Mouse (Mus musculus) cortical plate, adult 2 months (tissue): ENCODE measurements around the gene Gse1. TPM values are rescaled to one million over a fixed set of nuclear protein-coding genes. Genes with fewer than 3 reads are reported as not detected.
A peak's percentile ranks its signal among the peaks of the same experiment; 100 is the strongest.

Source experiments
- H3K27ac ChIP-seq: fragments of 200-500 bp; 2 replicates; pipeline ENCODE4 v1.5.1; 2012; ENCODE audit warnings: low read length, control low read depth, inconsistent platforms; ENCODE audit not compliant: insufficient read depth
- H3K4me1 ChIP-seq: fragments of 200-500 bp; 2 replicates; pipeline ENCODE4 v1.6.1; 2011; ENCODE audit warnings: low read length; ENCODE audit not compliant: control insufficient read depth, insufficient read depth
- H3K4me3 ChIP-seq: fragments of 200-500 bp; 2 replicates; pipeline ENCODE4 v1.5.1; 2011; ENCODE audit warnings: mild to moderate bottlenecking, low read length, control low read depth; ENCODE audit not compliant: insufficient read depth
- CTCF ChIP-seq: fragments of 200-500 bp; IDR thresholded peaks from 2 replicates; pipeline ENCODE4 v1.5.1; 2011; ENCODE audit warnings: mild to moderate bottlenecking, control low read depth, low read length; ENCODE audit not compliant: insufficient read depth; ENCODE audit errors: extremely low read depth
- POLR2A ChIP-seq: fragments of 200-500 bp; IDR thresholded peaks from 2 replicates; pipeline ENCODE4 v1.6.1; 2011; ENCODE audit warnings: mild to moderate bottlenecking, low read length, control low read depth; ENCODE audit not compliant: insufficient read depth; ENCODE audit errors: extremely low read depth
- polyA plus RNA-seq: library from polyadenylated mRNA; depleted of rRNA; stranded (reverse); fragments of >200 nt; gene quantifications from 2 replicates; pipeline ENCODE4 v1.2.3, GENCODE M21; 2012

The Gse1 gene
- polyA plus RNA-seq, 1 experiment, result 41.0 TPM

DNA sequence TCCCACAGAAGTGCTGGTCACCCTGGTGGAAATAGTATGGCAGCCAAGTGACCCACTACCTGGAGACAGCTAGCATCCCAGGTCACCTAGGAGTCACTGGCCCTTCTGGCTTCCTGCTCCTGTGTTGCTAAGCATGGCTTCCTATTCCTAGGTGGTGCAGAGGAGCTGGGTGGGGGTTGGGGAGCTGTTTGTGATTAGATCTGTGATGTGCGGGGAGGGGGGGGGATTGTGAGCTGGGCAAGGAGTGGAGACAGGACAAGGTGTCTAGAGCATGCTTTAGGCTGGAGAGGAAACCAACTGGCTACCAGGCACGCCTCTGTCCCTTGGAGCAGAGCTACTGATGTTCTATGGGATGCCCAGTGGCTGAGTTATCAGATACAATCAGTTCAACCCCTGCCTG lies 243.5 kb downstream of the Gse1 start:
- Histone ChIP-seq H3K27ac (no peak overlapping the region), H3K4me1 (no peaks in the 10 kb centered on the region), H3K4me3 (no peak overlapping the region)
- TF ChIP-seq POLR2A (no peak), CTCF (no peak)

DNA sequence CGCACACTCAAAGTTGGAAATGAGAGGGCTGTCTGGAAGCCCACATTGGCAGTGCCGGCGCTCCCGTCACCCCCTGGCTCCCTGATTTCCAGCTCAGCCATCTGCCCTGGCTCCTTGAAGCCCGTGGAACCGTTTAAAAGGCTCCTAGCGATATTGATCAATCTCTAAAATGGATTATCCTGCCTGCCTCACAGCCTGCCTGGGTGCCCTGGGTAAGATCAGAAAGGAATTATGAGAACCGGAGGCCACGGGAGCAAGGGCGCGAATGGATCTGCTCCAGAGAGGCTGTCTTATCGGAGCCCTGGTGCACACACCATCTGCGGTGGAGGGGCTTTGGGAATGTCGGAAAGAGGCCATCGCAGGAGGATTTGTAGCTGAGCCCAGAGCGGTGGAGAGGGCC lies 244.0 kb downstream of the Gse1 start:
- Histone ChIP-seq H3K27ac (no peak overlapping the region), H3K4me1 (no peaks in the 10 kb centered on the region), H3K4me3 (no peak overlapping the region)
- TF ChIP-seq POLR2A (no peak), CTCF (no peak)

DNA sequence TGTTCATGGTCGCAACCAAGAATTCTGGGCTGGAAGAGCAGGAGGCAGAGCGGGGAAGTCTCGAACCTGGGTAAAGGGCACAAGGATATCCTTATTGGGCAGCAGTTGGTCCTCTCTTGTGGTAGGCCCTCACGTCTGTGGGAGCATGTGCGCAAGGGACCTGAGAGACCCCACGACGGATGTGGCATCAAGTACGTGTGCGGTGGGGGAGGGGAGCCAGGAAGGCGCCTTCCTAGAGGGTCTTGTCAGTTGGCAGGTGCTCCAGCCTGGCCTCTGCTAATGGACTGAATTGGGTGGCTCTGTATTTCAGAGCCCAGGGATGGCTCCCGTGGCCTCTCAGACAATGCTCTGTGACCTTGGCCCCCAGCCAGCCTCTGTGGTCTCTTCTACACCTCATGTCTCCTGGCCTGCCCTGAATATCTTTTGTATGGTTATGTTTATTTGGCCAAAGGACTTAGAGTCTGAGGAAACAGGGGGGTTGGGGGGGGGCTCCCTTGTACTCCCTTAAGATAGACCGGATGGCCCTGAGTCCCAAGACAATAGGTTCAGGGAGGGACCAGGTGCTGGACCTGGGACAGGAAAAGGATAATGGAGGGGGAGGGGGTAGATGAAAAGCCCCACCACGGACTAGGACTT lies 245.6 kb downstream of the Gse1 start:
- H3K27ac ChIP-seq, result no peak overlapping the region
- no peak overlapping the region for H3K4me3 ChIP-seq
- TF ChIP-seq POLR2A (no peak), CTCF (no peak)
- no peaks in the 10 kb centered on the region for H3K4me1 ChIP-seq

DNA sequence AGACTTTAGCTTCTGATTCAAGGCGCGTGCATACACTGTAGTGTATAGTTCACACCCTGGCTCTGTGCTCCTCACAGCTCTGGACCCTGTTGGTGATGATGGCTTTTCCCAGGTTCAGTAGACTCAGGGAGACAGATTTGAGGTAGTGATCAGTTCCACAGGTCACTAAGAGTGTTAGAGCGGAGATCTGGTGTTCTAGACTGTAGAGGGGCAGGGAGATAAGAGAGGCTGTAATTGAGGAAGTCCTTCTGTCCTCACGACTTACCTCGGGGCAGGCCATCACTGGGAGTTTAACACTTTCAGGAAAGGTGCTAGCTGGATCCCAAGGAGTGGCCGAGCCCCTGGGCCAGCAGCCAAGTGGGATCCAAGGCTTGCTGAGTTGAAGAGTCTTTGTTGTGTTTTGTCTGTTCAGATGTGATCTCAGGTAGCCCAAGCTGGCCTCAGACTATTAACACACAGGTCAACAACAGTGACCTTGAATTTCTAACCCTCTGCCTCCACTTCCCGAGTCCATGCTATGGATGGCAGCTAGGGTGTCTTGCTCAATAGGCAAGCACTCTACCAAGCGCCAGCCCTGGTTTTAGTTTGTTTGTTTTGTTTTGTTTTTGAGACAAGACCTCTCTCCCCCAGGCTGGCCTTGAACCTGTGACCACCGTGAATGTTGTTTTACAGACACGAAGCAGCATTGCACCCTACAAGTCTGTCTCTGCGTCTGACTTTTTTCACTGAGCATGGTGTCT lies 246.4 kb downstream of the Gse1 start:
- peak overlapping the region; percentile 68 for H3K27ac ChIP-seq
- H3K4me1 ChIP-seq, result no peaks in the 10 kb centered on the region
- H3K4me3 ChIP-seq, result no peak overlapping the region

DNA sequence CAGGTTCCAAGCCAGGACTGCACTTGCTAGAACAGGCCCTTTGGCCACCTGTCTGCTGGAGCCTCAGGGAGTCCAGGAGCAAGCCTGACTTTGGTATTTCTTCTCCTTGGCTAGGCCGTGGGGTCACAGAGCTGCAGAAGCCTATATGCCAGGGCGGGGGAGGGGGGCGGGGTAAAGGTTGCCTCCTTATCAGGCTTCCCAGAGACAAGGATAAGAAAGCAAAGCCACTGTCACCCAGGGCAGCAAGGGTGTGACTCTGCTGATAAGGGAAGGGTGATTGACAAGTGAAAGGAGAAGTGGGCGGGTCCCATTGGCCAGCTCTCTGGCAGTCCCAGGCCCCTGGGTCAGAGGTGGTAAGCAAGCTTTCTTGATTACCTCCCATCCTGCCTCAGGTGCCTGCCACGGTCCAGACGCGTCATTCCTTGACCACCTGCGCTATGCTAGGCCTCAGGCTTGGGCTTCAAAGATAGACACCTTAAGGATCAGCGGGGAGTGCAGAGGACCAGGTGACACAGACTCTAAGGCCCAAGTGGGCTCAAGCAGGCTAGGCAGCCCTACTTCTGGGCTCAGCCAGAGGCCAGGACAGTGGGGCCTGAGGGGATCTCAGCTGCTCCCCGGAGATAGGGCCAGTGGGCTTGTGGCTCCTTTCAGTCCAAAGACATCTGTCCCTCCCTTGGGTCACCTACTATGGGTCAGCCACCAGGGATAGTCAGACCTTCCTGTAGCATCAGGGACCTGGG lies 247.4 kb downstream of the Gse1 start:
- TF ChIP-seq CTCF, result no peak
- TF ChIP-seq POLR2A, result no peak
- no peaks in the 10 kb centered on the region for H3K4me1 ChIP-seq
- no peak overlapping the region for H3K4me3 ChIP-seq
- no peak overlapping the region for H3K27ac ChIP-seq

More for the DNA sequence above, 246.4 kb downstream of the Gse1 start:
- TF ChIP-seq CTCF (no peak), POLR2A (no peak)

DNA sequence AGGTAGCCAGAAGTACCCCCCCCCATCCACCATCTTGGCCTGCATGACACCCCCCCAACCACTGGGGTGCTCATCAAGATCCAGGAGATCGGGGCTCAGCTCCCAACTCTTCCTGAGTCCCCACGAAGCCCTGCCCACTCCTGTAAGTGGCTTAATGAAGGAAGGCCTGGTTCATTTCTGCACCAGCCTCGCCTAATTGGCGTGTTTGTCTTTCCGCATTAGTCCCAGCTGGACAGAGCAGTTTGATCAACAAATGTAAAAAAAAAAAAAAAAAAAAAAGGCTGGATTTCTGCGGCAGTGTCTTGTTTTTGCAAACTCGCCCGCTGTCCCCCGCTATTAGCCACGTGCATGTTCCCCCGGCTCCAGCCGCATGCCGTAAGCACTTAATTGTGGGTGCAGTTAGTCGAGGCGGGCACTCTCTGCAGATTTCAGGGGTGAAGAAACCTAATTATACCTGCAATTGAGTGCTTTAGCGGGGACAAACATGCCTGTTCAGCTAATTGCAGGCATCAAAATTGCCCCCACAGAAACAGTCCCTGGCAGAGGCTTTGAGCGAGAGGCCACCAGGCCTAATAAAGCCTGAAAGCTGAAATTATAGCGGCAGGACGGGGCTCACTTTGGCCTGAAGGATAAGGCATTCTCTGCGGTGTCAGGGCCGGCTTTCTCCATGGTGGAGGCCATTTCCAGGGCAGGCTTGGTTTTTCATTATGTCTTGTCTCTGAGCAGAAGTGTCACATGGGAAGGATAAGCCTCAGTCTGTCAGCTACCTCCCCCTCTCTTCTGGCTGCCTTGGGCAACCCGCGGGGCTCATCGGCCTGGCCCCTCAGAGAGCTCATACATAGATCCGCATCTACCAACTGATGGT lies 248.7 kb downstream of the Gse1 start:
- TF ChIP-seq POLR2A (no peak), CTCF (no peak)

DNA sequence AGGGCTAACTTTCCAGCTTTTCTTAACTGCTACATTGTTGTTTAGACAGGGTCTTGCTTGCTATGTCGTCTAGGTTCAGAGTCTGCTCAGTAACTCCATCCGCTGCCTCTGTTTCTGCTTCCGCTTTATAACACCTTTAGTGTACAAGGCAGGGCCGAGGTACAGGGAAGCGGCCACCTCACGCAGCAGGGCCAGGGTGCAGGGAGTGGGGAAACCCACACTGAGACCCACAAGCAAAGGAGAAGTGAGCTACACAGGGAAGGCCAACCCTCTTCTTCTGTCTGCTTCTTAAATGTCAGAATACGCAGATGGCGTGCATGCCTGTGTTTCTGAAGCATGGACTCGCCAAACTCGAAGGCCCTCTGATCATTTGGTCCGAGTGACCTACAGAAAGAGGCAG lies 250.5 kb downstream of the Gse1 start:
- H3K4me1 ChIP-seq, result no peaks in the 10 kb centered on the region
- no peak overlapping the region for H3K27ac ChIP-seq
- H3K4me3 ChIP-seq, result no peak overlapping the region
- TF ChIP-seq CTCF (no peak), POLR2A (no peak)

More for the DNA sequence above, 248.7 kb downstream of the Gse1 start:
- Histone ChIP-seq H3K4me3 (no peak overlapping the region), H3K27ac (no peak overlapping the region), H3K4me1 (no peaks in the 10 kb centered on the region)

DNA sequence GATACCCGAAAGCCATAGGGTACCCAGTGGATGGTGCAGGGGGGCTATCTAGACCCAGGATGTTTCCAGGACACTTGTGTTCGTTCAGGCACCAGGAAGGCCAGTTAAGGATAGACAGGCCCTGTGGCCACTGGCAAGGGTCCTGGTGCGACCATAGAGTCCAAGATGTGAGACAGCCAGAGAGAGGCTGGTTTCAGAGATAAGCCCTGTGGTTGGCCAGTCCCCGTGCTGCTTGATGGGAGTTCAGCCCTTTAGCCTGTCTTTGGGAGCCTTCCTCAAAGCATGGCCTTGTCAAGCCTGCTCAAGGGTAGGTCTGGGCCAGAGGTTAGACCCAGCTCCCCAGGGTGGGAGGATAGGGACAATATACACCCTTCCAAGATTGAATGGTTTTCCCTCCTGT lies 251.4 kb downstream of the Gse1 start:
- peaks cover 5% of the 10 kb centered on the region for H3K4me1 ChIP-seq
- no peak for TF ChIP-seq CTCF
- no peak for TF ChIP-seq POLR2A
- no peak overlapping the region for H3K4me3 ChIP-seq
- no peak overlapping the region for H3K27ac ChIP-seq
